Mouse (Mus musculus) brown adipose tissue, adult 24 weeks (tissue): ENCODE data around the gene Btg3. TPM values are rescaled to one million over a fixed set of nuclear protein-coding genes. Genes with fewer than 3 reads are reported as not detected.

Experiments used
- H3K27ac ChIP-seq: fragments of 200-500 bp; replicated peaks from 2 replicates; pipeline ENCODE4 v1.5.1; 2012; ENCODE audit warnings: low read depth, mild to moderate bottlenecking, low read length
- H3K4me1 ChIP-seq: fragments of 200-500 bp; 2 replicates; pipeline ENCODE4 v1.6.1; 2012; ENCODE audit warnings: low read length, mixed read lengths; ENCODE audit not compliant: control insufficient read depth, insufficient read depth, insufficient read length
- H3K4me3 ChIP-seq: fragments of 200-500 bp; 2 replicates; pipeline ENCODE4 v1.5.1; 2012; ENCODE audit warnings: low read depth, mild to moderate bottlenecking, low read length, moderate library complexity; ENCODE audit not compliant: insufficient read depth
- polyA plus RNA-seq: library from polyadenylated mRNA; stranded (reverse); fragments of >200 nt; gene quantifications from 2 replicates; pipeline ENCODE4 v1.2.4, GENCODE M21; 2012; ENCODE audit not compliant: missing spikeins, insufficient read depth, insufficient read length

Gene Btg3
- polyA plus RNA-seq, 1 experiment: 30.2 TPM

DNA sequence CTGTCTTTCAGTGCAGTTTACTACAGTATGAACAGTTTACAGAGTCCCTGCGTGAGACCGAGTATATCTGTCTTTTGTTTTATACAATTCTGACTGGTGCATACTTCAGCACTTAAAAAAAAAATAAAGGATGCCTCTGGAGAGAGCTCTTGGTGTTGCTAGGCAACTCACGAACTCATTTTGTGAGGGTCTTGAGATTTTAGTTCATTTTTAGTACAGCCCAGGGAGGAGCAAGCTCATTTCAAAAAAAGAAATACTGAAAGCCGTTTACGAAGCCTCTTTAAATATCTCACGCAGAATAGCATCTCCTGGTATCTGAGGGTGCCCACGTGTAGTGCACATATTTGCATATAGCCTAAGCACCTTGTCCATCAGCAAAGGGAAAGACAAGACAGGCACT lies 54.9 kb downstream of the Btg3 start:
- no peak overlapping the region for H3K27ac ChIP-seq

GRCm38 (mm10) chr16:78321559-78321958 lies 55.4 kb downstream of the Btg3 start:
- Histone ChIP-seq H3K27ac (no peak overlapping the region), H3K4me3 (no peak overlapping the region), H3K4me1 (no peaks in the 10 kb centered on the region)

More for the DNA sequence above, 54.9 kb downstream of the Btg3 start:
- H3K4me1 ChIP-seq: no peaks in the 10 kb centered on the region
- no peak overlapping the region for H3K4me3 ChIP-seq

- H3K4me1 ChIP-seq: no peaks in the 10 kb centered on the region
- H3K27ac ChIP-seq: no peak overlapping the region
- no peak overlapping the region for H3K4me3 ChIP-seq
These were observed 57.3 kb downstream of the Btg3 start for GRCm38 (mm10) chr16:78319711-78320110.

GRCm38 (mm10) chr16:78317960-78318359 lies 59.0 kb downstream of the Btg3 start:
- Histone ChIP-seq H3K27ac (no peak overlapping the region), H3K4me1 (no peaks in the 10 kb centered on the region; the same call in 1 of the 2 replicates), H3K4me3 (no peak overlapping the region)

- Histone ChIP-seq H3K4me1 (no peaks in the 10 kb centered on the region; the same call in 1 of the 2 replicates), H3K27ac (no peak overlapping the region), H3K4me3 (no peak overlapping the region)
These were observed 60.1 kb downstream of the Btg3 start for GRCm38 (mm10) chr16:78316849-78317248.

- Histone ChIP-seq H3K4me1 (peaks cover under 1% of the 10 kb centered on the region; the same call in 1 of the 2 replicates), H3K4me3 (no peak overlapping the region), H3K27ac (no peak overlapping the region)
These were observed 63.0 kb downstream of the Btg3 start for GRCm38 (mm10) chr16:78314026-78314425.

DNA sequence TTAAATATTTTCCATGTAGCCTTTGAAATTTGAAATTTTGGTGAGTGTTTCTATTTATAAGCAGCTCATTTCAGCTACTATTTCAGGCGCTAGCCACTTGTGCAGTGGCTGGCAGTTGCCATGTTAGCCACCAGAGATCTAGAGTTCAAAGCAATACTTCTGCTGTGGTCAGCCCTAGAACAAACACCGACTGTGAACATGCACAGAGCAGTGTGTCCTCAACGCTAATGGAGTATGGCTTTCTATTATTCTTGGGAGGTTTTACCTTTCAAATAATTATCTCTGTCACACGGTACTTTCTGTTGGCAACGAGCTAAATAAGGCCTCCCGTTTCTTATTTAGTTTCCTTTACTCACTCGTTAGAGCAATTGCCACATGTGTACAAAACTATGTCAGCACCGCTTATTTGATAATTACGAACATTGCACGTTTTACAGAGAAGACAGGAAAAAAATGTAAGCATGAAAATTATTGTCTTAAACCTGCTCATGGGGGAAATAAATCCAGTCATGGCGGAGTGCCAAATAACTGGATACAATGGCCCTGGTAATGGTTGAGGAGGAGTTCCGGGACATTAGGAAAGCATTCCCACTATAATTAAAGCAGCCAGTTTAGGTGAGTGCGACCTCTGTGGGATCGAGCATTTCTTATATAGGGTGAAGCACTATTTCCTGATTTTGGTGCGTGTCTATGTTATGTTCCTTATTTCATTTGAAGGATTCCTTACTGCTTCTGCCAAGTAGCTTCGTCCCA lies 63.7 kb downstream of the Btg3 start:
- Histone ChIP-seq H3K4me1 (peaks cover 2% of the 10 kb centered on the region; the same call in 1 of the 2 replicates), H3K27ac (no peak overlapping the region), H3K4me3 (no peak overlapping the region)

- Histone ChIP-seq H3K27ac (no peak overlapping the region), H3K4me3 (no peak overlapping the region), H3K4me1 (0 out of 2 replicates have a peak, but pooled peaks cover 2% of the 10 kb centered on the region)
These were observed 67.7 kb downstream of the Btg3 start for GRCm38 (mm10) chr16:78309258-78309657.

DNA sequence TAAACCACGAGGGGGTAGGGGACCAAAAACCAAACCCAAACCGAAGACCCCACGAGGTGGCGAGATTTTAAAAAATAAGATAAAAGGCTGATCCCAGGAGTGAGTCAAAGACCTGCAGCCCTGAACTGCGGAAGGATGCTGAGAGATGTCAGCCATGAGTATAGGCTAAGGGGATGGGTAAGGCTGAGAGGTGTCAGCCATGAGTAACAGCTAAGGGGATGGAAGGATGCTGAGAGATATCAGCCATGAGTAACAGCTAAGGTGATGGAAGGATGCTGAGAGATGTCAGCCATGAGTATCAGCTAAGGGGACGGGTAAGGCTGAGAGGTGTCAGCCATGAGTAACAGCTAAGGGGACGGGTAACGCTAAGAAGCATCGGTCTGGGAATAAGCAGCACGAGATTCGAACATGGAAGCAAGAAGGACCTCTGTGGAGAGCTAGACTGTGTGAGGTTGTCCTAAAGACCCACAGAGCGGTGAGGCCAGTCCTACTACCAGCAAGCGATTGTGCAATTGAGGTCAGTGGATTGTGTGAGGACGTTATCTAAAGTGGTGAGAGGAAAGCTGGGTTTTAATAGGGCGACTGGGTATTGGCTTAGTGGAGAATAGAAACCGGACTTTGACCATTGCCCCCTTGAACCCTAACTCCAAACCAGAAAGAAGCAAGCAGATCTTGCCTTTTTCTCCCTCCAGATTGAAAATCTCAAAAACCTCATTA lies 69.4 kb downstream of the Btg3 start:
- no peak overlapping the region for H3K4me3 ChIP-seq
- no peak overlapping the region for H3K27ac ChIP-seq
- H3K4me1 ChIP-seq: 0 out of 2 replicates have a peak, but pooled peaks cover 2% of the 10 kb centered on the region

GRCm38 (mm10) chr16:78306606-78307005 lies 70.4 kb downstream of the Btg3 start:
- no peak overlapping the region for H3K4me3 ChIP-seq
- no peak overlapping the region for H3K27ac ChIP-seq
- H3K4me1 ChIP-seq: 0 out of 2 replicates have a peak, but pooled peaks cover 2% of the 10 kb centered on the region

- 0 out of 2 replicates have a peak, but pooled peaks cover 2% of the 10 kb centered on the region for H3K4me1 ChIP-seq
- H3K27ac ChIP-seq: 0 out of 2 replicates have a peak overlapping the region, but pooled peaks have one; percentile 20
These were observed 71.3 kb downstream of the Btg3 start for GRCm38 (mm10) chr16:78305606-78306100.

DNA sequence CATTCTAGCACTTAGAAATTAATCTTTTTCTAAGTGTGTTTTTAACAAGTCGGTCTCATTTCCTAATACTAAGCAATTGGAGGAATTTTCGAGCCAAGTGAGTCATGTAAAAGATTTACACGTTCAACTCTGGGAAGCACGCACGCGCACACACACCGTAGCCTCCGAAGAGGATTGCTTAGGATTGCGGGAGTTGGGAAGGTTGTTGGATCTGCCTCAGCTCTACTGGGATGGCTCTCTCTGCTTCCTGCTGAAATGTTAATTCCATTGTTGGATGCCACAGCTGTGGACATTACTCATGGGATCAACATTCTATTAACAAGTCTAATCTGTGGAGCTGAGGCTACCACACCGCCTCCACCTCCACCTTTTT lies 74.3 kb downstream of the Btg3 start:
- H3K4me3 ChIP-seq: peak overlapping the region; percentile 77
- H3K4me1 ChIP-seq: no peaks in the 10 kb centered on the region
- no peak overlapping the region for H3K27ac ChIP-seq

More at GRCm38 (mm10) chr16:78305606-78306100, 71.3 kb downstream of the Btg3 start:
- no peak overlapping the region for H3K4me3 ChIP-seq

DNA sequence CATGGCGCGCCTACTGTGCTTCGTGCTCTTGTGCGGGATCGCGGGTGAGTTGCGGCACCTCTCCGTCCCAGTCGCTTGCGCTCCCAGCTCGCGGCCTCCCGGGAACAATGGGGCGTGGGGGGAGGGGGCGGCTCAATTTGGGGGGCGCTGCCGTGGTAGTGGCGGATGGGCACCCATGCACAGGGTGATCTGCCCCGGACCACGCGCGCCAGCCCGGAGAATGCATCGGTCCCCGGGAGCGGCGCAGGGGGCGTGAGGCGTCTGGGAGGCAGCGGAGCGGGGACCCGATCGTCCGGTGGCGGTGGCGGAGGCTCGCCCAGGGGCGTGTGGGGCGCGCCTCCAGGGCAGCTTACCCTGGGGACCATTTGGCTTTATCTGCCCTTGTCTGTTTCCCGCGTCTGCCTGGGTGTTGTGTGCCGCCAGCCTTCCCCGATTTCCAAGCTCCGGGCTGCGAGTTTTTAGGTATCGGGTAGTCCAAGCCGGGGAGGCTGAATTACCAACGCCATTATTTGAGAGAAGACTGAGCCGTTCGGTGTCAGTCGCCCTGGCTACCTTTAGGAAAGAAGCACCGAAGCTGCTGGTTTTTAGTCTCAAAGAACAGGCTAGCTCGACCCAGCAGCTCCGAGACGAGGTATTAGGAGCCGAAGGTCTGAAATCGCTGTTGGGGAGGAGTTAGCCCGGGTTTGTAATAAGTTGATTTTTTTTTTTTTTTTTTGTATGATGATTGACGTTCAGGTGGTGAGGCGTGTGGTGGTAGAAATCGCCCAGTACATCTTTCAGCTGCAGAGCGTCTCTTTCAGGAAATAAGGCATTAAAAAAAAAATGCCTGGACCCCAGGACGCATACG lies 74.9 kb downstream of the Btg3 start:
- Histone ChIP-seq H3K4me1 (no peaks in the 10 kb centered on the region), H3K4me3 (peak overlapping the region; percentile 77), H3K27ac (peak overlapping the region; percentile 45)

GRCm38 (mm10) chr16:78301183-78301830 lies 75.7 kb downstream of the Btg3 start, which contains the start of gene Cxadr:
Cxadr (plus strand) TSS chr16:78301489.
- H3K4me1 ChIP-seq: no peaks in the 10 kb centered on the region
- H3K4me3 ChIP-seq: peak within 1 kb of the TSS; percentile 77
- peak within 1 kb of the TSS; percentile 45 for H3K27ac ChIP-seq
